Mouse (Mus musculus) monocyte, adult 59 days (primary cell): ENCODE results near the gene Ppfia4. TPM values are rescaled to one million over a fixed set of nuclear protein-coding genes. Genes with fewer than 3 reads are reported as not detected.

ENCODE experiments used
- total RNA-seq, 2 experiments: library from RNA; stranded (reverse); gene quantifications; one replicate each; pipeline ENCODE4 v1.2.4; 2023

Ppfia4 gene
- 10 to 100 TPM; 40.0 to 40.1 TPM for total RNA-seq

DNA sequence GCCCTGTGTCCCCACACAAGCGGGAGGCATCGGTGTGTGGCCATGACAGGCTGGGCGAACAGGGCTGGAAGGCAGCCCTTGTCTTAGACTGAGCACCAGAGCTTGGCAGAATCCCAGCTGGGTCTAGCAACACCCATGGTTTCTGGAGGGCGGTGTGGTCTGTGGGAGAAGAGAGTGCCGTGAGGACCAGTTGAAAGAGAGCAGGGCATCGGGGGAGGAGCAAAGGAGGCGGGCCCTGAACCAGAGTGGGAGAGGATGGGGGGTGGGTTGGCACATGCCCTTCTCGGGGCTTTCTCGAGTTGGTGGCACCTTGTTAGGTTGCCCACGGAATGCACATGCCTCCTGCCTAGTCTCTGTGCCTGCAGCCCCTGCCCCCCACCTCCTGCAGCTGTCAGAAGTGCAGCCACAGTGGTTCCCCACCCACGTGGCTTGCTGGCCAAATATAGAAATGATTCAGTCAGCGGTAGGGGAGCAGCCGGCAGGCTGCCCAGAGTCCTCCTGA, at the start of gene Ppfia4:
Ppfia4 (minus strand) TSS at position 159 of the 502 bp plus-strand sequence.

DNA sequence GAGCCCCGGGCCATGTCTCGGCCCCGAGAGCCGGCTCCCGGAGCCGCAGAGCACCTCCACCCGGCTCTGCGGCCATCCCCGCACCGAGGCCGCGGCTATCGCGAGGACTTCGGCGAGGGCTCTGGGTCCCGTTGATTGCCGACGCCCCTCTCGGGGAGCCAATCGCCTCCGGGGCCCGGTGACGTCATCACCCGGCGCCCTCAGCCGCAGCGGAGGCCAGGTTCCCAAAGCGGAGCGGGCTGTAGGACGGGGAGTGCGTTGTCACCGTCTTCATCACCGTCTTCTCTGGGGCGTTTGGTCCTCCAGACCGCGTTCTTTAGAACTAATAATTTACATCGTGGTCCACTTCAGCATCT, 29.1 kb upstream of the Ppfia4 start, which contains the start of gene Tmem183a:
Tmem183a (minus strand) TSS at position 123 of the 356 bp plus-strand sequence.

DNA sequence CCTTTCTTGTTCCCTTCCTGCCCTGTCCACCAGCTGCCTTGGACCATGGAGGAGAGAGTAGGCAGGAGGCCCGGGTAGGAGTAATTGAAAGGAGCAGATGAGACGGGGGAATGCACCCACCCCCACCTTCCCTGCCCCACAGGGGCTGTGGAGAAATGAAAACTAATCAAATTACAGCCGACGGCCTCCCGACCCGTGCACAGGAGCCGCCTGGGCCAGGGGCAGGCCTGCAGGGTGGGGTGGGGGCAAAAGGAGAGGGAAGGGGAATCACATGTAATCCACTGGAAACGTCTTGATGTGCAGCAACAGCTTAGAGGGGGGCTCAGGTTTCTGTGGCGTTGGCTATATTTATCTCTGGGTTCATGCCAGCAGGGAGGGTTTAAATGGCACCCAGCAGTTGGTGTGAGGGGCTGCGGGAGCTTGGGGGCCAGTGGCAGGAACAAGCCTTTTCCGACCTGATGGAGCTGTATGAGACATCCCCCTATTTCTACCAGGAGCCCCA, 43.1 kb downstream of the Ppfia4 start, which contains the start of gene Myog:
Myog (plus strand) TSS at position 392 of the 502 bp plus-strand sequence.

Other genes starting within 250 kb of the Ppfia4 start
- not detected for gene Chit1, start 221.7 kb downstream of the Ppfia4 start, total RNA-seq
- 10 to 100 TPM; 14.3 to 24.9 TPM for gene Chil1, start 150.8 kb downstream of the Ppfia4 start, total RNA-seq
- gene Mybph, start 139.5 kb downstream of the Ppfia4 start, total RNA-seq, result not detected
- gene Adora1, start 97.5 kb downstream of the Ppfia4 start, total RNA-seq, result not detected
- not detected for gene Myog, start 42.9 kb downstream of the Ppfia4 start, total RNA-seq
- 10 to 100 TPM; 47.6 to 58.3 TPM for gene Tmem183a, start 29.1 kb upstream of the Ppfia4 start, total RNA-seq
- gene 4933406M09Rik, start 53.0 kb upstream of the Ppfia4 start, total RNA-seq, result not detected
- gene Cyb5r1, start 72.6 kb upstream of the Ppfia4 start, total RNA-seq, result 10 to 100 TPM; 74.8 to 77.0 TPM
- gene Adipor1, start 82.5 kb upstream of the Ppfia4 start, total RNA-seq, result 100 to 1,000 TPM; 213 to 224 TPM
- gene Klhl12, start 122.6 kb upstream of the Ppfia4 start, total RNA-seq, result 10 to 100 TPM; 13.2 to 14.6 TPM
- 10 to 100 TPM; 15.8 to 16.2 TPM for gene Rabif, start 161.7 kb upstream of the Ppfia4 start, total RNA-seq
- gene Mgat4e, start 216.8 kb upstream of the Ppfia4 start, total RNA-seq, result not detected
- gene Kdm5b, start 227.2 kb upstream of the Ppfia4 start, total RNA-seq, result 10 to 100 TPM; 32.4 to 34.0 TPM